Mouse (Mus musculus) CD4-positive helper T cell, adult 2 months (primary cell): ENCODE measurements around the gene Klf12.

Source experiments
- DNase-seq: peaks from one replicate; pipeline ENCODE4 v3.0.0-alpha.2; 2012; ENCODE audit warnings: low read depth, missing footprints, low spot score

Klf12 gene

DNA sequence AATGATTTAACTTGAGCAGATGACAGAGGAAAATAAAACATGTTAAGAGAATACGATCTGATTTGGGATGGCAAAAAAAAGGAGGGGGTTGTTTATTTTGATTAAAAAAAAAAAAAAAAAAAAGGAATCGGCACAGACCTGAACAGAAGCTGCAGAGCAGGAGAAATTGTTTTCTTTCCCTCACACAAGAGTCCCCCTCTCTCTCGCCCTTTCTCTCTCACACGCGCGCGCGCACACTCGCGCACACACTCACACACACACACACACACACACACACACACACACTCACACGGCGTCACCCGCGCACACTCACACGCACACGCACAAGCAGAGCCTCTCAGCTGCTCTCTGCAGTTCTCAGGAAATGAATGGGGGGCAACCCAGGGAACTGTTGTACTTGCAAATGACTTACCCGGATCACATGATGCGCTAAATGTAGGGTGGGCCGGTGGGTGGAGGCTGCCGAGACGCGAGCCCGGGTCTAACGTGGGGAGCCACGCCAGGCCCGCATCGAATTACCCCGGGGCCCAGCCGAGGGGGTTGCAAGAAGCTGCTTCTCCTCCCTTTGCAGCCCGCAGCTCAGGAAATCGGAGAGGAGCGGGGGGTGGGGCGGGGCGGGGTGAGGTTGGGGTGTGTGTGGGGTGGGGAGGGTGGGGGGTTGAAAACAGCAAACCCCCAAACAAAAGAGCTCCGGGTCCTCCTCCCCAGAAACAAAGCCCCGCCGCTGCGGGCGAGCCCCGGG lies at the start of gene Klf12:
Gene Klf12 (minus strand): TSS at position 561 of the 742 bp plus-strand sequence.
- DNase-seq = peak; percentile 76

DNA sequence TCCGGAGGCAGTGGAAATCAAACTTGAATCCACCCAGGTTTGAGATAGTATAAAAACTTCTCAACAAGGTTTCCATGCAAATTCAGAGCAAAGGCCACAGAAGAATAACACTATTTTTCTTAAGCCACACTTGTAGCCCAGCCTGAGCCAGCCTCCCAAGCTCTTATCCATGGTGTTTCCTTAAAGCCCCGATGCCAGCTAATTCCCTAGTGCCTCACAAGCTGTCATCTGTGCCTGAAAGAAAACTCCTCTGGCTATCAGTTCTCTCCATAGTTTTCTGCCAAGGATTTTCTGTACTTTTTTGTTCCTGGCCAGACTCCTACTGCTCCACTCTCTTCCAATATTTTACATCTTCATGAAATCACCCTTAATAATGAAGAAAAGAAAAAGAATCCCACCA lies 48.9 kb upstream of the Klf12 start:
- DNase-seq = no peak

DNA sequence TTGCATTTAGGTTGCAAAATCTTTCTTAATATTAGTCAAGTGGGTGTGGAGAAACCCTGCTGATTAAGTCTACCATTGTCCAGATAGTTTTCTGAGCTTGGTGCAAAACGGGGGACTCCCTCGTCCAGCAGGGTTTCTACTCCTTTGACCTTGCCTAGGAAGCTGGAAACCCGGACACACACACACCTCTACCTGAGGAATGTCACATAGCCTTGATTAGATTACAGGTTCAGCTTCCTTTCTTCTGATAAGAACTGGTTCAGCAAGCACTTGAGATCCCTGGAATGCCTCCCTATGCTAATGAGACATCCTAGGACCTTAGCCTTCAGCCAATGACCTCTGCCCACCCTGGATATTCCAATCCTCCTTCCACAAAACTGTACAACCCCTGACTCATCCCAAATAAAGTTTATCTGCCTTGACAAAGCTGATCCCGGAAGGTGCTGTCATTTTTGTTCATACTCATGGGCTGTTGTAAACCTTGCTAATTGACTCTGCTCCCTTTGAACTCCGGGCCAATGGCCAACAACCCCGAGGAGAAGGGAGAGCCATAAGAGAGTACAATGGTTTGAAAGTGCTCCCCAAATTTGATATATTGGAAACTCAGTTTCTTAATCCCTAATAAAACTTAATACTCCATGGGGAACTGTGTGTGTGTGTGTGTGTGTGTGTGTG lies 44.3 kb upstream of the Klf12 start:
- DNase-seq = no peak

DNA sequence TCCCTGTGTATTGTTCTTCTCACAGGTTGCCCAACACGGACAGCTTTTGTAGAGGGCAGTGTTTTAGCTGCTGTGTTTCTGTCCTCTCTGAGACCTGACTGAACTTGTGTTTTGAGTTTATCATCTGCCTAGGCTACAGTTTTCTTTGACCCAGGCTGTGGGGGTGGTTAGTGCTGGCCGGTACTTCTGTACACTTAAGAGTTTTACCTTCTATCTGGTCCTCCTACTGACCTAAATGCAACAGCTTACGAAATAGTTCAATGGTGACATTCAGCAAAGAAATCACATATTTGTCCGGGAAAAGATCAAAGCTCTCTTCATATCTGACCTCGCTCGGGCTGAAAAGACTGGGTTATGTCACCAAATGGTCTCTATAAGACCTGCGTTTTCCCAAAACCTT lies 39.8 kb upstream of the Klf12 start:
- DNase-seq = no peak

DNA sequence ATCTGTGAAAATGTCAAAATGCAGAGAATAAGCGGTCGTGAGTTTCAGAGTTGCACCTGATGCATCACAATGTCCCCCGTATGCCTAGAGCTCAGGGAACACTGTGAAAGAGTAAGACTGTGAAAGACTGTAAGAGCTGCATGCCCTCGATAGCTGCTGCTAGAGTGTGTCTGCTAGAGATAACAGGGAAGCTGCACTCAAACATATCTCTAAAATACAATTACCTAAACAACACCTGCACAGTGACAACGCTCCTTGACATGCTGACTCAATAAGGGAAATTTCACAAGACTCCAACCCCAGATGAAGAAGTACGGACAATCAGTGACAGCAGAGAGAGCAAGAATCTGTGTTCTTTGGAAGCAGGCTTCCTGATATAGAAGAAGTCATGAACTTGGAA lies 37.5 kb upstream of the Klf12 start:
- no peak for DNase-seq

DNA sequence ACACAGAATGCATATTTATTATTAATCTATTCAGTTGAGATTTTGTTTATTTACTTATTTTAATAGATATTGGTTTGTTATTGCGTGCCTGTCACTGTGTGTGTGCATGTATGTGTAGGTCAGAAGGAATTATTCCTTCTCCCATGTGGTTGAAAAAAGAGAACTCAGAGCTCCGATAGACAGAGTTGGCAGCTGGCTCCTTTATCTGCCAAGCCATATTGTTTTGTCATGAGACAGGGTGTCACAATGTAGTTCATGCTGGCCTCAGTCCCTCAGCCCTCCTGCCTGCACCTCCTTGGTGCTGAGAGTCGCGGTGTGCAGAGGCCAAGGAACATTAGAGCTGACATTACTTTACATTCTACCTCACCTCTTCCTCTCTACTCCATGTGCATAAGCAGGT lies 32.3 kb upstream of the Klf12 start:
- DNase-seq = no peak

DNA sequence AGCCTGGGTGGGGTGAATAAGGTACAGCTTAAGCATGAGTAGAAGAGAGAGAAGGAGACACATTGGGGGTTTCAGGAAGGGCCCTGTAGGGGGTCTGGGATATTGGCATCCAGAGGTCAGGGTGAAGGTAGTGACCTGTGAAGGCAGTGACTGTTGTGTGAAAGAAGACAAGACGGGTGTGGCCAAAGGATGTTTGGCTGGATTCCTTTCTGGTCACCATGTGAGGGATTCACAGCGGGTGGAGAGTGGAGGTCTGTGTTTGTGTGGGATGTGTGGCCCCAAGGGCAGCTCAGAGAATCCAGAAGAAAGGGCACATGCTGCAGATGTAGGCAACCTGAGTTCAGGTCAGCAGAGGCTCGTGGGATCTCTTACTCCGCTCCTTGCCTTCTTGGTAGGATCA lies 29.6 kb upstream of the Klf12 start:
- DNase-seq = no peak

DNA sequence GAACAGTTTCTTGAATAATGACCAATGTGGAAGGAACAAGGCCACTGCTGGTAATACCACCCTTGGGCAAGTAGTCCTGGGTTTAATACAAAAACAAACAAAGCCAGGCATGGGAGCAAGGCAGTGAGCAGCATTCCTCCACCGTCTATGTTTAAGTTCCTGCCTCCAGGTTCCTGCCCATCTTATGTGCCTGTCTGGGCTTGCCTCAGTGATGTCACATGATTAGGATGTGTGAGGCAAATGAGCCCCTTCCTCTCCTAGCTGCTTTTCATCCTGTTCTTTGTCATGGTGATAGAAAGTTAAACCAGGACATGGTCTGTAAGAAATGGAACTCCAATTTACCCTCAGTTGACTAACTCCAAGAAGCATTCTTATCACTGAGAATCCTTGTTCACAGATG lies 16.4 kb upstream of the Klf12 start:
- DNase-seq = no peak

DNA sequence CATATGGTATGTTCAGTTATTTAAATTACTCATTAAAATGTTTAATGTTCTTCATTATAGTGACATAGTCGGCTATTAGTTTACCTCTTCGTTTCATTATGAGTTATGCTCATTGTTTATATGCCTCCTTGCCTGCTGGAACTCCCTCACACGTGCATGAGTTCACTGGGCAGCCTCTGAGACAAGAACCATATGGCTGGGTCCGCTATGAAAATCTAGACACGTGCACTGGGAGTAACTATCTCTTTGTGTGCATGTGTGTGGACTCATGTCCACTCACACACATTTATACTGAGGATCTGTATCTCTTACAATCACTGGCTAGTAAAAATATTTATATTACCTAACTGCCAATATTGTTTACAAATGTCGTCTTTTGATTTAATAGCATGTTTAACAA lies 14.4 kb upstream of the Klf12 start:
- no peak for DNase-seq

DNA sequence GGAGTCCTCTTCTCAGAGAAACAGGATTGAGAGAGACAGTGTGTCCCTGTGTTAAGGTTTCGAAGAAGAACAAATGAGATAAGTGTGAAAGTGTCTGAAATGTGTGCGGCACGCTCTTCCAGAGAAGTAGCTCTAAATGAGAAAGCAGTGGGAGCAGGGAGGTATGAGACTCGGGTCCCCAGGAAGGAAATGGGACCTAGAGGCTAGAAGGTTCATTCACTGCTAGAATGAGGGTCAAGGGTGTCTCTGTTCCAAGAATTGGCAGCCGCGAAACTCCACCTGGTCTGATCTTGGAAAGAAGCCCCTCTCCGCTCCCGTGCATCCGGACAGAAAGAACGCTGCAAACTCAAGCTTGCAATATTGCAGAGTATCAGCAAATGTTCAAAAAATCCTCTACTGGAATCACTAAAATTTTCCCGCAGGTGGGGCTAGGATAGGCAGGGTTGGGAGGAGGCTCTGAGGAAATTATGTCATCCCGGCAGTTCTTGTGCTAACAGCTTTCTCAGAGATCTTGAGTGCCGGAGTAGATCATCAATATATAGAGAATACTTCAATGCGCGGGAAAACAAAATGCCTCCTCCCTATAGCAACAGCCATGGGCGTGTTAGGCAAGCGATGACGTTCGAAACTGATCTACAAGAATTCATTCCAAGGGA lies 2.2 kb upstream of the Klf12 start:
- no peak for DNase-seq

DNA sequence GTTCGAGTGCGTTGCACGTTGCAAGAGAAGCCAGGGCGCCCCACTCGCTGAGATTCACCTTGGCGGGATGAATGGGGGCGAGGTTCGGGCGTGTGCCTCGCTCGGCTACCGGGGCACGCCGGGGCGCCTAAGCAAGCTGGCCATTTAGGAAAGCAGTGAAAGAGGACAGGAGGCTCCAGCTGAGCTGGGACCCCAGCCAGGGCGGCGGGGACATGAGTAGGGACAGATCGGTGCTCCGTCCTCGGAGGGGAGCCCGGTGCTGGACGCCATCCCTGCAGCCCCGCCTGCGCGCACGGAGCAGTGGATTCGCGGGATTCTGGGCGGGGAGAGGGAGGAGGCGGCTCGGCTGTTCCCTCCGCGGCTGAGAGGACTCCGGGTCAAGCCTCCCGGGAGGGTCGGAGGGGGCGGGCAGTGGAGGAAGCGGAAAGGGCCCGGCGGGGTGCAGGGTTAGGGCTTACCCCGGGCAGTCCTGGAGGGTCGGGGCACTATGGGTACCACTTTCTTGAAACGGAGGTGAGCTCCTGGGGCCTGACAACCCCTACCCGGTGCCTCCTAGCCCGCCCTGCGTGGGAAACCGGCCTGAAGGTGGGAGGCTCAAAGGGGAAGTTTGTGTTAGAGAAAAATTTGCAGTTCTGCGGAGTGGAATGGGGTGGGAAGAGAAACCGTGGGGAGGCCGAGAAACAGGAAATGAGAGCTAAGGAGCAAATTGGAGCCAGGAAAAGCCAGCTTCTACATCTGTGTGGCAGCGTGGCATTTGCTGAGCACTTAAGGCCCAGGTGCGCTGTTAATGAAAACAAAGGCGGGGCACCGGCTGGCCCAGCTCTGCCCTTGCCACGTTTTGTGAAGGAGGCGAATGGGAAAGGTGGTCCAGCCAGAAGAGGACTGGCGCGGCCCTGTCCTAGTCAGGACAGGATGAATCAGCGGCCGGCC lies 1.4 kb upstream of the Klf12 start:
- peak; percentile 14 for DNase-seq

DNA sequence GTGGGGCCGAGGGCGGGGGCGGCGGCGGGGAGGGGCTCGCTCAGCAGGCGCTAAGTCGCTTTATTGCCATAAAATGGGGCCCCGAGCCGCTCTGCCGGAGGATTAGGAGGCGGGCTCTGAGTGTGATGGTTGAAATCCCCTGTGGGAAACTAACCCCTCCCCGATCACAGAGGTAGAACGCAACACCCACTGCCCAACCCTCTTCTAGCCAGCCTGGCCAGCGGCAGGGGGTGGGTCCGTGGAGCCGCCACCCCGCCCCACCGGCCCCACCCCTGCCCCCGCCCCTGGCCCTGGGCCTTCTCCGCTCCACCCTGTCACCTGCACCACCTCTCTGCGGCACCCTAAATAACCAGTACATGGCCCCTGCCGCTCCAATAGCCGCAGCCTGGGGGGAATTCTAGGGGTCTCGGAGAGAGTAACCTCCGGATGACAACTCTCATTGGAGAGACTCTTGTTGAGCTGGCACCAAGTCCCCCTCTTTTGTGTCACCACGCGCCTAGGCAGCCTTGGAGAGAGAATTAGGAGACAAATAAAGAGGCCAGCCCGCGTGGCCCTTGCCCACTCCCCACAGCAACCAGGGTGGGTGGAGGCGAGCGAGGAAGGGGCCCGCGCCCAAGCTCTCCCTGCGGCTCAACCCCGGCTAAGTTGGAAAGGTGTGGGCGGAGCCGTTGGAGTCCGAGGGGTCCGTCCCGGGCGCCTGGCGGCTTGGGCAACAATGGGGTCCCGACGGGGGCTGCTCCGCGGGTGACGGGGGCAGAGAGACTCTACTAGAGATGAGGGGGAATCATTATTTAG lies 579 bp upstream of the Klf12 start:
- peak; percentile 85 for DNase-seq

DNA sequence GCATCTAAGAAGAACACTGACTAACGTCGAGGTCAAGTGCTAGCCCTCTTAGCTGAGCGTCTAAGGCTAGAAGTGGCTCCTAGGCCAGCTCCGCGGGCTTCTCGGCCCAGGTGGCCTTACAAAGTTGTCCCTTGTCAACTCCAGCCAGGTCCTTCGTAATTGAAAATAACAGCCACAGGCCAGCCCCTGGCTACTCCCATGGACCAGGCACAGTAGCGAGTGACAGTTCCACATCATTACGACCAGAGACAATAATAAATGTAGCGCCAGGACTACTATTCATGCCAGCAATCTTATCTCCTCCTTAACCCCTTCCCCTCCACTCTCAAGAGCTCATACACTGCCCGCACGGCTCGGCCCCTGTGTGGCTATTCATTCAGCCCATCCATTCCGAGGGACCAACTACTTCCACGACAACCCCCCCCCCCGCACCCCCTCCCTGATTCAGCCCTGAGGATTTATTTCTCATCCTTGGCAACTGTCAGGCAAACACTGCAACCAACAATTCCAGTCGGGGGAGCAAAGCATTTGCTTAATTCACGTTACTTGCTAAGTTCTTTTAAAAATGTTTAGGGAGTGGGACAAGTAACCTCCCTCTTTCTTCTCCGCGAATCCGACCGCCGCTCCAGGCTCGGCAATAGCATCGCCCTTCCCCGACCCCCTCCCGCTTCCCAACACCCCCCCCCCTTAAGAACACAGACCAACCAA lies 914 bp downstream of the Klf12 start:
- DNase-seq = peak; percentile 4

DNA sequence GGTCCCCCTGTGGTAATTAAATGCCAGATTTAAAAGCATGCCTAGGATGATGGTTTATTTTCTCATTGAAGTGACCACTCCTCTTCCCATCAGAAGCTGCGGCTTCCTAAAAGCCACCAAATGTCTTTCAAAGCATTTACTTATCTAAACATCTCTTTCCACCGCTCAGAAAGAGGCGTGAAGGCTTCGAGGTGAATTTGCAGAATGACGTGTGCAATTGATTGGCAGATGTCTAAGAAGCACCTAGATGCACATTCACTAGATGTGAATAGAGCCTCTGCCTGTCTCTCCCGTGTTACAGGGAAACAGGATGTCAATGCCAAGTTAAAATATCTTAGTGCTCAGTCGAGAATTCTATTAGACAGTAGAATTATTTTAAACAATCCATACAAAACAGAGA lies 1.8 kb downstream of the Klf12 start:
- DNase-seq = peak; percentile 70

DNA sequence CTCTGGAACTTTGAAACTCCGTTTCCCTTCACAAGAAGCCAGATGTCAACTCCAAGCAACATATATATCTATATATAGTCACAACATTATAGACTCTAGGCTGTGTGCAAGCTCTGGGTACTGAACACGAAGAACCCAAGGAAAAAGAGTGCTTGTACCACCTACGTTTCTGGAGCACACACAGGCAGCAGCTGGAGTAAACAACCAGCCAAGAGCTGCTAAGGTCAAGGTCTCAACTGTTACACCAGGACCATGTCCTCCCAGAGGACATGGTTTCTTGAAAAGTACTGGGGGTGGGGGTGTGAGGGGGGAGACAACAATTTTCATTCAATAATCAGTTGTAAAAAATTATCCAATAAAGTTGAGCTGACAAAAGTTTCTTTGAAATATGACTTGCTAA lies 2.7 kb downstream of the Klf12 start:
- no peak for DNase-seq

DNA sequence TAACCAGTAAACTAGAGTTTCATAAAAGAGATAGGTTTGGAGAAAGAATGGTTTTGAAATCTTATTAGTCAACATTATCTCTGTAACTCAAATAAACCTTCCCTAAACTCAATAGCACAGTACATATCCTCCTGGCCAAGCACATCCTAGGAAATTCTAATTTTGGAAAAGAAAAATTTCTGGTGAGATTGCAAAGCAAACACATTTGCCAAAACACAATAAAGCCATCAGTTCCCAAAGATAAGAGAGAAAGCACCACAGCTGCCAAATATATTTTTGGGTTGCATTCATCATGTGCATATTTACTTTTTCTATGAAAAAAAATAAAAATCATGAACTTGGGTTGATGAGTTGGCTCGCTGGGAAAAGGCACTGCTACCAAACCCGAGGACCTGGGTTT lies 10.3 kb downstream of the Klf12 start:
- DNase-seq = no peak

DNA sequence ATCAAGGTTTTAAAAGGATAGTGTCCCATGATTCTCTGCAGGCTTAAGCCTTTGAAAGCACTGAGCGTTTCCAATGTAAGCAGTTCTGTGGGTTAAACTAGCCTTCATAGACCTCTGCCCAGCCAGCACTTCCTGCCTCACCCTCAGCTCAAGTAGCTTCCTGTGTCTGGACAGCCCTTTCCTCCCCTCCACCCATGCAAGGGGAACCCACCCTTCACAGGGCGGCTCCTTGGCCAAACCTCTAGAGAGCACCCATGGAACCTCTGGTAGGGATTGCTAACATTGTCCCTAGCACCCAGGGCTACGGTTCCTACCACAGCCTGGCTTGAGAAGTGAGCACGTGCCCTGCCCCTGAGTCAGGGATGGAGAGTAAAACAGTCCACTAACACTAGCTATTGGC lies 23.9 kb downstream of the Klf12 start:
- peak; percentile 6 for DNase-seq

DNA sequence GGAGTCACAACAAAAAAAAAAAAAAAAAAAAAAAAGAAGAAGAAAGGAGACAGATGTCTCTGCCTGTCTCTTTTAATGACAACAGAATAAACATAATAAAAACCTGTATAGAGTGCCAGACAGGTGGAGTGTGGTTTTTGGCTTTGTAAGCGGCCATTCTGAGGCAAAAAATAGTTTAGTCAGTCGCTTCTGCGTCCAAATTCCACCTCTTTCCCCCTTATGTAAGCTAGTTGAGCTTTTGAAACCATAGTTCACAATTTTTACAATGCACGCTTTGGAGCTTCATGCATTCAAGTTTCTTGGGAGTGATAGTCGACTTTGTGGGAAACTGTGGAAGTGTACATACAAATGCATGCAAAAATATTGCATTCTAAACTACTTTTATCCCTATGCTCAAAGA lies 41.4 kb downstream of the Klf12 start:
- DNase-seq = no peak

DNA sequence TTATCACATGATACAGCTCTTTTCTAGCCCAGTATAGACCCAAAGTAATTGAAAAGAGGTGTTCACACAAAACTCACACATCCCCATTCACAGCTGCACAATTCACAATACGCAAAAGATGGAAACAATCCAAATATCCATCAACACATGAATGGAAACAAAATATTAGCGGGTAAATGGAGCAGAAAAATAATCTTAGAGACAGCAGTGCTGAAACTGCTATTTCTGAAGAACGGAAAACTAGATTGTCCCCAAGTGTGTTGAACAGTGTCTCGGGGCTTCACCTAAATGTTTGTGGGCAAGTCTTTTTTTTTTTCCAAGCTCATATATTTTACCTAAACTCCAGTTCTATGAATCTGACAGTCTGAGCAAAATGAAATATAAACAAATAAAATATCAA lies 44.6 kb downstream of the Klf12 start:
- DNase-seq = no peak

DNA sequence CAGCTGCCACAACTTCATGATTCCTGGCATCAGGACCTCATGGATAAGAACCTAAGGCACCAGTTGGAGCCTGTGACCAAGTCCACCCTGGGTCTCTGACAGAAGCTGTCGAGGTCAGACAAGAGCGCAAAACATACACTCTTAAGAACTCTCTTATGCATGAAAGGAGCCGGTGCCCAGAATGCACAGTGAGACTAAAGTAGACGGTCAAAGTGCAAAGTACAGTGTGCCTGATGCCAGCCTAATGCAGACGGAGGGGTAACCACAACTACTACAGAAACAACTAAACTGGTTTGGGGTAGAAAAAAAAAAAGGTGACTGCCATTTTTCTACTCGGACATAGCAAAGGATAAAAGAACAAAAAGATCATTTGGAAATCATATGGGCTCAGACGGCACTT lies 47.7 kb downstream of the Klf12 start:
- no peak for DNase-seq
